Comparison of ENCODE assay signal across 9 mouse cellular contexts in genomic region chr10:99084397-99085239, GRCm38 (mm10). TPM values are rescaled to one million over a fixed set of nuclear protein-coding genes. Genes with fewer than 3 reads are reported as not detected.
DNase-seq lines count a peak whose midpoint lies in the region; ATAC-seq lines count a peak whose summit lies in the region.
"Had no signal": no experiment of that assay in that cellular context is flagged by ENCODE, and none has a peak within 500 bp of the region (broad histone marks: within the 10 kb centered on the region; RNA-seq: fewer than 3 reads in every experiment).

No protein-coding gene starts in this region.

- H3K4me3 ChIP-seq in hindbrain, embryonic 12.5 days: no peak overlapping the region

- no peaks in the 10 kb centered on the region for H3K9me3 ChIP-seq in hindbrain, embryonic 12.5 days (replicated peaks)

- no peak overlapping the region for H3K27ac ChIP-seq in hindbrain, embryonic 12.5 days
- H3K27ac ChIP-seq: macrophage had no signal

- no peaks in the 10 kb centered on the region for H3K27me3 ChIP-seq in hindbrain, embryonic 12.5 days

- no peaks in the 10 kb centered on the region for H3K36me3 ChIP-seq in hindbrain, embryonic 12.5 days

- peak; percentile 90 for ATAC-seq in hindbrain, embryonic 12.5 days (ENCODE audit: low FRiP score)

- peak; percentile 90 for DNase-seq in Muller cell, postnatal 12 days (ENCODE audit: inconsistent ontology term)
- peak; percentile 81 for DNase-seq in cerebellum, adult 9-11 months
- DNase-seq in frontal cortex, postnatal 14 days (ENCODE audit: low spot score in 2 of 2): peak; percentile 69 to 86
- peak; percentile 91 to 95 for DNase-seq in layer of hippocampus, postnatal 10 days (ENCODE audit: low spot score in 2 of 2)
- peak; percentile 94 for DNase-seq in lung, postnatal 36 days
- peak; percentile 79 for DNase-seq in retina, postnatal 7 days (ENCODE audit: low read depth, low spot score)
- DNase-seq in thymus, postnatal 4 days: peak; percentile 94

- no peak overlapping the region for H3K9ac ChIP-seq in hindbrain, embryonic 12.5 days

- no peak overlapping the region; the same call in 1 of the 2 replicates for H3K4me2 ChIP-seq in hindbrain, embryonic 12.5 days (replicated peaks)

- no peaks in the 10 kb centered on the region for H3K4me1 ChIP-seq in hindbrain, embryonic 12.5 days

- WGBS in hindbrain, embryonic 12.5 days: 51% methylated on average over 23 of the region's 23 CpGs

RNA-seq across cellular contexts. Expression of gene Poc1b, which starts 22.2 kb away (rescaled TPM):
- 20.2 and 21.4 TPM in 2 replicates for polyA plus RNA-seq in hindbrain, embryonic 12.5 days (2016; fragmentation: Nextera tagmentation; extraction: Ambion mirVana)
- 10 to 100 TPM in 1 of 2 experiments, 1 to 10 TPM in 1; 9.3 to 10.1 TPM for total RNA-seq in layer of hippocampus, postnatal 10 days (2021)

RNA-seq across cellular contexts. Expression of gene Galnt4, which starts 23.3 kb away (rescaled TPM):
- 6.7 and 7.3 TPM in 2 replicates for polyA plus RNA-seq in hindbrain, embryonic 12.5 days (2016; fragmentation: Nextera tagmentation; extraction: Ambion mirVana)
- total RNA-seq in layer of hippocampus, postnatal 10 days (2021): 1 to 10 TPM; 5.2 to 5.5 TPM

RNA-seq across cellular contexts. Expression of gene Phxr2, which starts 41.5 kb away (rescaled TPM):
- polyA plus RNA-seq in hindbrain, embryonic 12.5 days (2016; fragmentation: Nextera tagmentation; extraction: Ambion mirVana): 0.18 TPM in 1 of 2 replicates, not detected in the other
- not detected for total RNA-seq in layer of hippocampus, postnatal 10 days (2021)
- polyA plus RNA-seq: macrophage had no signal
